Mouse (Mus musculus) myocyte (in vitro differentiated cells): ENCODE results near the gene Sel1l.

Experiments
- CEBPB ChIP-seq: IDR thresholded peaks from 2 replicates; pipeline ENCODE4 v1.6.1; 2011; ENCODE audit warnings: mild to moderate bottlenecking, moderate library complexity; ENCODE audit not compliant: poor library complexity, insufficient read depth, severe bottlenecking
- MYOD1 ChIP-seq, 3 experiments: IDR thresholded peaks; one replicate each; pipeline ENCODE4 v1.6.1; 2011; ENCODE audit warnings: control low read depth in 2 of 3, low read depth in 2 of 3, mild to moderate bottlenecking in 2 of 3, moderate library complexity in 1 of 3; ENCODE audit not compliant: insufficient read length in 2 of 3, control insufficient read depth in 1 of 3
- MYOG ChIP-seq, 3 experiments: IDR thresholded peaks; one replicate each; pipeline ENCODE4 v1.6.1; 2011; ENCODE audit warnings: control low read depth in 2 of 3, low read depth in 2 of 3, mild to moderate bottlenecking in 2 of 3; ENCODE audit not compliant: insufficient read length in 2 of 3, control insufficient read depth in 1 of 3, insufficient read depth in 1 of 3

DNA sequence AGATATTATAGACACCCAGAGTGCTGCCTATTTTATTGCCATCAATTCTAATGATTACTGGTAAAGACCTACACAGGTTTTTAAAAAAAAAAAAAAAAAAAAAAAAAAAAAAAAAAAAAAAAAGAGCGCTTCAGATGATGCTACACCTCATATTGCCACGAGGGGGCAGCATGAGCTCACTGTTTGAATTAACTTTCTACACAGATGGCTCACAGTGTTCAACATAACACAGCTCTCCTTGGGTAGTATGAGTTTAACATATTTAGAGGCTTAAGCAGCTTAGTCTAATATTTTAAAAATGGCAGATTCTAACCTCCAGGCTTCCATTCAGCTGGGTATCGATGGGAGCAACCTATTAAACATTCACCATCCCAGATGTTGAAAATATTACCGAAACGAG lies 28.7 kb upstream of the Sel1l start:
- TF ChIP-seq MYOD1 (IDR thresholded peaks at IDR 0.05; ENCODE audit: control insufficient read depth in 1 of 3, insufficient read length in 2 of 3, low read depth in 2 of 3) (no peak), CEBPB (no peak), MYOG (IDR thresholded peaks at IDR 0.05; ENCODE audit: control insufficient read depth in 1 of 3, insufficient read depth in 1 of 3, insufficient read length in 2 of 3, low read depth in 2 of 3) (no peak)
